Mouse (Mus musculus) neutrophil, adult 5-6 weeks (primary cell): ENCODE results near the gene Slit1. TPM values are rescaled to one million over a fixed set of nuclear protein-coding genes. Genes with fewer than 3 reads are reported as not detected.

ENCODE experiments used
- ATAC-seq: fragments of 151-379, 151-347 bp; 2 replicates; pipeline ENCODE4 v1.8.0; 2017; ENCODE audit warnings: mild to moderate bottlenecking, moderate TSS enrichment; ENCODE audit not compliant: insufficient number of reproducible peaks, poor library complexity, low FRiP score, severe bottlenecking; ENCODE audit errors: extremely low read depth
- total RNA-seq: library from RNA; stranded (forward); fragments of 200-1000 nt; gene quantifications from 2 replicates; pipeline ENCODE4 v1.2.3, GENCODE M21; 2017

Slit1 gene
- total RNA-seq, 1 experiment from 2014 or later, result not detected

DNA sequence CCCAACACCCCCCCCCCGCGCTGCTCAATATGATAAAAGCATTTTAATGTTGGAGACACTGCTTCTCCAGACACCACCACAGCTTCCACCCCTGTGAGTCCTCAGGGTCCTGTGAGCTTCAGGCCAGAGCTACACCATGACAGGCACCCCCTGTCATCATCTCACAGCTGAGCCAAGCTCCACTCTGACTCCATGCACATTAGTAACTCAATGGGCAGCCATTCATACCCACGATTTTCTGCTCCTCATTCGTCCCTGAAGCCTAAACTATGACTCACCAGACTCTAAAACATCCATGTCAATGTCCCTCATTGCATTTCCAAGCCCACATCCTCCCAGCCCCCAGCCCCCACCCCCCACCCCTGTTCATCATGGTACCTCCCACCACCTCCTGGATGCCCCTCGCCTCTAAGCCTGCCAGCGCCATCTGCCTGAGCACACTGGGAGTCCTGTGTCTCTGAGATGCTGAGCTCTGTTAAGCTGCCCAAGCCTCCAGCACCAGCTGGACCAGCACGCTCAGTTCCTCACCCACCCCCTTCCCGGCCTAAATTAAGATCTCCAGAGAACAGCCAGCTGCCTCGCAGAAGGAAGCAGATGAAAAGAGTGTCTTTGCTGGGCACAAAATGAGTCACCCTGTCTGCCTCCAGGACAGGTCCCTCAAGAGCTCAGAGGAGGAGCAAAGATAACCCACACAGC, 46.2 kb downstream of the Slit1 start:
- ATAC-seq, result no peak

DNA sequence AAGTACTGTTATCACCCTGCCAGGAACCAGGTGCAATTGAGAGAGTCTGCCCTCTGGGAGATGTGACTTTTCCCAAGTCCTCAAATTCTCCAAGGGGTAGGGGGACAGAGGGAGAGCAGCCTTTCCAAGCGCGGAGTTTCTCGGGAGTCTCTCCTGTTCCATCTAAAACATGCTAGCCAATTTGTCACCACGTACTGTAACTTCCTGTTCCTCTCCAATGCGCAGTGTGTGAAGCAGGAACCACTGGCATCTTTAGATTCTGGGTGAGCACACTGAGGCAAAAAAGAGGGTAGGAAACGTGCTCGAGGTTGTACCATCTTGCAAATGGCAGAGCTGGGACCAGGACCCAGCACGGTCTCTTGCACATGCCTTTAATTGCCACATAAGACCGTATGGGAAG, 47.0 kb downstream of the Slit1 start:
- ATAC-seq, result no peak

DNA sequence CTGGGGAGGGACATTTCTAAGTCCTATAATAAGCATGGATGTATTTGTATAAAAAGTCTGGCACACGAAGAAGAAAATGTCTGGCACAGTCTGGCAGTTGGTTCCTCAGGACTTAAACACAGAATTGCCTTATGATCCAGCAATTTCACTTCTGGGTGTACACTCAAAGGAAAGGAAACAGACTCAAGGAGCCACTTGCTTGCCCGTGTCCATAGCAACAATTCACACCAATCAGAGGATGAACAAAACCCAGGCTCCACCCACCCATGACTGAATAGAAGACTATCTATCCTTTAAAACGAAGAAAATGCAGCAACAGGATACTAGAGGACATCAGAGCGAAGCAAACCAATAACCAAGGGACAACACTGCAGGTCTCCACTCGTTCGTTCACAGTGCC, 48.4 kb downstream of the Slit1 start:
- ATAC-seq, result no peak

GRCm38 (mm10) chr19:41694610-41695009, 48.9 kb downstream of the Slit1 start:
- no peak for ATAC-seq

- ATAC-seq, result no peak
Observed at GRCm38 (mm10) chr19:41693727-41694126, 49.7 kb downstream of the Slit1 start.

- ATAC-seq, result no peak
Observed at GRCm38 (mm10) chr19:41690064-41690463, 53.4 kb downstream of the Slit1 start.

DNA sequence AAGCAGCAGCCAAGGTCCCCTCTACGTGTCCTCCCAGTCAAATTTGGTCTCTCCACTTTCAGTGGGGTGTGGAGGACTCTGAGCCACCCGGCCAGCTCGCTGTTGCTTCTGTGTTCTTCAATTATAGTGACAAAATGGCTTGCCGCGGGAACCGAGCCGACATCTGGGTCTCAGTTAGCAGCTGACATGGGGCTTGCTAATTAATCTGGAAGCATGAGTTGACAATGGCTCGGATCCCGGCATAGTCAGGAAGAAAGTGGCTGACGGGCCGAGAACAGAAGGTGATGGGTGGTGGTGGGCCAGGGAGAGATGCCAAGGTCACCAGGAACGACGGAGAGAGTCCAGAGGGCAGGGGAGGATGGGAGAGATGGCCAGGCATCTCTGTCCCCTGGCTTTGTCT, 55.2 kb downstream of the Slit1 start:
- ATAC-seq, result no peak

- no peak for ATAC-seq
Observed at GRCm38 (mm10) chr19:41687836-41688235, 55.6 kb downstream of the Slit1 start.

DNA sequence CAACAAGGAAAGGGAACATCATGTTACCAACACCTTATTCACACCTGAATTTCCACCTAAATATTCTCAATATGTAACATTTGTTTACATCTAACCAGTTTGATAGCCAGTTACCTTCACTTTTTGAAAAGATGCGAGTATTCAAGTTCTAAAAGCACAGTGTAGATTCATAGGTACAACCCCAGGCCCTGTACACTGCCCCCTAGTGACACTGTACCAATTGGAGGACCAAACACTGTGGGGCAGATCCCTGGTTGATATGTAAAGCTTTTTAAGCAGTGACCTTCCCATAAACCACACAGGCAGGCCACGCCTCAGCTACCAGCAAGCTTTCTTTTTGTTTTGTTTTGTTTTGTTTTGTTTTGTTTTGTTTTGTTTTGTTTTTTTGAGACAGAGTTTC, 57.3 kb downstream of the Slit1 start:
- ATAC-seq, result no peak

- no peak for ATAC-seq
Observed at GRCm38 (mm10) chr19:41685453-41686086, 57.9 kb downstream of the Slit1 start.

DNA sequence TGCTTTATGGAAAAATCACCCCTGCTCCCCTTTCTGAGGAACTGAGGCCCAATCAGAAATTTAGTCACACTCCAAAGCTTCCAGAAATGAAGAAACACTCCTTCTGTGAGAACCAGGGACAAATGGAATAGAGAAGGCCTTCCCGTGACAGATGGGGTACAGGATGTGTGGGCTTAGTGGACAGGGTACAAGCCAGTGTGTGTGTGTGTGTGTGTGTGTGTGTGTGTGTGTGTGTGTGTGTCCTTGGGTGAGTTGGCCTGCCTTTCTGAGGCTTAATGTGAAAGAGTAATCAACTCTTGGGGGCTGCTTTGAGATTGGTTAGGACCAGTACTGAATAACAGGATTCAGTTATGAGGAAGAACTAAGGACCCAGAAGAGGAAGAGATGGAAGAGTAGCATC, 58.6 kb downstream of the Slit1 start:
- ATAC-seq, result no peak

GRCm38 (mm10) chr19:41683951-41684350, 59.5 kb downstream of the Slit1 start:
- no peak for ATAC-seq

- no peak for ATAC-seq
Observed at GRCm38 (mm10) chr19:41680267-41680666, 63.2 kb downstream of the Slit1 start.

GRCm38 (mm10) chr19:41679028-41679427, 64.4 kb downstream of the Slit1 start:
- ATAC-seq, result no peak

DNA sequence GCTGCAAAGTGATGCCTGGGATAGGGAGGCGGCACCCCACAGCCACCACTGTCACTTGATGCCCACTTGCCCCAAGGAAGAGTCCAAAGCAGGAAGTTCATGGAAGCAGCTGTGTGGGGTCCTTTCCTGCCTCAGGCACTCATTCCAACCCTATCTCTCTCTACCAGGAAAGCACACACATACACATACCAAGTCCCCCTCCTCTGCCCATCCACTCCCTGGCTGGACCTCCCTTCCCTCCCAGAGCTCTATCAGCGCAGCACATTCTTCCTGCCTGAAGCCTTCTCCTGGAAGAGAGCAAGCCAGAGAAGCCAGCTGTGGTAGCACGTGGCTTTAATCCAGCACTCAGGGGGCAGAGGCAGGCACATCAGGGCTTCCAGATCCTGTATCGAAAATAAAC, 65.9 kb downstream of the Slit1 start:
- no peak for ATAC-seq

GRCm38 (mm10) chr19:41675583-41675982, 67.9 kb downstream of the Slit1 start:
- no peak for ATAC-seq

GRCm38 (mm10) chr19:41674366-41674765, 69.1 kb downstream of the Slit1 start:
- no peak for ATAC-seq

- no peak for ATAC-seq
Observed at GRCm38 (mm10) chr19:41672836-41673235, 70.6 kb downstream of the Slit1 start.

DNA sequence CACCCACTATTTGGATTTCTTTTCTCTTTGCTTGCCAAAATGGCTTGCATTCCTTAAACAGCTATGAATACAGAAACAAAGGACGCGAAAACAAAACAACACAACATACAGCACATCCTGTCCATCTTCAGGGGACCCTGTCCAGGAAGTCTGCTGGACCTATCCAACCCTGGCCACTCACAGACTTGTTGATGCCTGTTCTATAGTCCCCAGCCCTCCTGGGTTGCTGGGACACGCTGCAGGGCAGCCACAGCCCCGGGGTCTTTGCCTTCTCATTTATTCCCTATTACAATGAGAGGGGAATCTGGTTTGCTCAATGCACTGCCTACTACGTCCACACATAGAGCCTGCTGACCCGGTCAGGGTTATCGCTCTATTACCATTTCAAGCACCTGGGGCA, 72.5 kb downstream of the Slit1 start:
- no peak for ATAC-seq

- no peak for ATAC-seq
Observed at GRCm38 (mm10) chr19:41670473-41670872, 73.0 kb downstream of the Slit1 start.
